Comparison of ENCODE assay signal across 17 mouse cellular contexts in the genomic region with DNA sequence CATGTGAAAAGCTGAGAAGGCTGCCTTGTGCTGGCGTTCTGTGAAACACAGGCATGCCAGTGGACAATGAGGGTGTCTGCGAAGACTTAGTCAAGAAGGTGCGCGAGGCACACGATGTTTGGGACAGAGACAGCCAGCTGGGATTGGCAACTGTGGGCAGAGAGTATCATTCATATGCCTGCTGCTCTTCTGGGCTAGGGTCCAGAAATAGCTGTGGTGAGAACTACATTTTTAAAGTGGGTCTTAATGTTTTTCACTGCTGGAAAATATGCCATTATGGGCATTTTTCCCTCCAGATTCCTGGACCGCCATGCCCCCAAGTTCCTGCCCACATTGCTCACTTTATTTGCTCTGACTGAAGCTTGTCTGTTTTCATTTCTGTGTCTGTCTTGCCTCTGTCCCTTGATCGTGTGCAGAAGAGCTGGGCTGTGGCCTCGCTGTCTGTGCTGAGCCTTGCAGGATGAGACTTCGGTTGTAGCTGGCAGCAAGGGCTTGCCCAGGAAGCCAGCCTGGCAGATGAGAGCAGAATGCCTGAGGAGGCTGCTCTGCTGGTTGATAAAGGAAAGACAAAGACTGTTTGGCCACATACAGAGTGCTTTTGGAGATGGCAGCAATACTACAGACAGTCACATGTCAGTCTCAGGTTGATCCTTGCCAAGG. TPM values are rescaled to one million over a fixed set of nuclear protein-coding genes. Genes with fewer than 3 reads are reported as not detected.
A peak's percentile ranks its signal among the peaks of the same experiment; 100 is the strongest.
DNase-seq lines count a peak whose midpoint lies in the region; ATAC-seq and TF ChIP-seq lines count a peak whose summit lies in the region.
"Had no signal": no experiment of that assay in that cellular context is flagged by ENCODE, and none has a peak within 500 bp of the region (broad histone marks: within the 10 kb centered on the region; RNA-seq: fewer than 3 reads in every experiment).

No protein-coding gene starts in this region.

- no peak for TF ChIP-seq CTCF in heart, postnatal 0 days (IDR thresholded peaks at IDR 0.05; ENCODE audit: low read depth)
- no peak for TF ChIP-seq CTCF in heart, adult 2 months (IDR thresholded peaks at IDR 0.05)
- TF ChIP-seq CTCF in Patski (IDR thresholded peaks at IDR 0.05): no peak

- WGBS in heart, postnatal 0 days: 64% methylated on average over 9 of the region's 9 CpGs
- 59% methylated on average over 9 of the region's 9 CpGs for WGBS in heart, adult 2 months
- WGBS in embryonic facial prominence, embryonic 15.5 days: 52% methylated on average over 9 of the region's 9 CpGs
- 72% methylated on average over 9 of the region's 9 CpGs for WGBS in limb, embryonic 15.5 days

- H3K79me2 ChIP-seq in heart, adult 2 months (replicated peaks; ENCODE audit: control insufficient read depth, insufficient read depth, low read length): no peaks in the 10 kb centered on the region

- H3K9me3 ChIP-seq in heart, postnatal 0 days (replicated peaks; ENCODE audit: control insufficient read depth, low read length): no peaks in the 10 kb centered on the region
- no peaks in the 10 kb centered on the region for H3K9me3 ChIP-seq in embryonic facial prominence, embryonic 15.5 days (replicated peaks)
- H3K9me3 ChIP-seq in limb, embryonic 15.5 days: no peaks in the 10 kb centered on the region
- H3K9me3 ChIP-seq: megakaryocyte, embryonic 14.5 days had no signal

- H3K4me3 ChIP-seq in heart, postnatal 0 days (ENCODE audit: low read depth, low read length): no peak overlapping the region
- H3K4me3 ChIP-seq in heart, adult 2 months: no peak overlapping the region
- H3K4me3 ChIP-seq in embryonic facial prominence, embryonic 15.5 days (replicated peaks): no peak overlapping the region
- H3K4me3 ChIP-seq in limb, embryonic 15.5 days: no peak overlapping the region
- H3K4me3 ChIP-seq: megakaryocyte, embryonic 14.5 days had no signal

- H3K9ac ChIP-seq in heart, postnatal 0 days (replicated peaks; ENCODE audit: low read depth, low read length): no peak overlapping the region
- H3K9ac ChIP-seq in heart, adult 2 months (ENCODE audit: low read depth, low read length): no peak overlapping the region
- no peak overlapping the region for H3K9ac ChIP-seq in embryonic facial prominence, embryonic 15.5 days
- H3K9ac ChIP-seq in limb, embryonic 15.5 days: no peak overlapping the region
- H3K9ac ChIP-seq: lung, embryonic 14.5 days had no signal

- peaks cover 38% of the 10 kb centered on the region for H3K4me1 ChIP-seq in heart, postnatal 0 days (ENCODE audit: control insufficient read depth, insufficient read depth)
- H3K4me1 ChIP-seq in heart, adult 2 months (ENCODE audit: control insufficient read depth, insufficient read depth, low read length): peaks cover 7% of the 10 kb centered on the region; the same call in 1 of the 2 replicates
- 0 out of 2 replicates have a peak, but pooled peaks cover 10% of the 10 kb centered on the region for H3K4me1 ChIP-seq in embryonic facial prominence, embryonic 15.5 days
- H3K4me1 ChIP-seq in limb, embryonic 15.5 days: peaks cover 8% of the 10 kb centered on the region
- H3K4me1 ChIP-seq: megakaryocyte, embryonic 14.5 days had no signal

- CTCF ChIA-PET in Patski (lab: Charles Lee): no interaction called here

- in situ Hi-C loops in Patski (cut with MboI; ENCODE audit: low pct_unique_long_range_greater_than_20kb): loop anchor here (10.0 kb wide), 1 partner anchor 186 kb away; no protein-coding TSS in a partner anchor

- no peak overlapping the region for H3K4me2 ChIP-seq in heart, postnatal 0 days (ENCODE audit: low read depth, low read length)
- no peak overlapping the region for H3K4me2 ChIP-seq in embryonic facial prominence, embryonic 15.5 days (replicated peaks)
- H3K4me2 ChIP-seq in limb, embryonic 15.5 days: no peak overlapping the region
- H3K4me2 ChIP-seq: heart, embryonic 11.5 days; lung, embryonic 14.5 days had no signal

- no peak for TF ChIP-seq POLR2A in heart, adult 2 months (IDR thresholded peaks at IDR 0.05; ENCODE audit: insufficient read depth, low read depth, low read length)

- no peak for DNase-seq in heart, postnatal 0 days (ENCODE audit: low spot score)
- no peak for DNase-seq in heart, adult 2 months
- DNase-seq in Patski (ENCODE audit: low read depth, low spot score): peak; percentile 63
- no peak for DNase-seq in lung, postnatal 4 days
- no peak for DNase-seq in kidney, adult 8-10 months
- DNase-seq in kidney, adult 11 months: no peak
- DNase-seq: cerebellum, adult 2 months; kidney, postnatal 4 days; liver; lung, embryonic 14.5 days; thymus, adult 18-20 months had no signal

- no peaks in the 10 kb centered on the region for H3K36me3 ChIP-seq in heart, postnatal 0 days (replicated peaks; ENCODE audit: control insufficient read depth, insufficient read depth, low read length)
- H3K36me3 ChIP-seq in heart, adult 2 months (ENCODE audit: control insufficient read depth, insufficient read depth, low read length): peaks cover 4% of the 10 kb centered on the region
- H3K36me3 ChIP-seq in embryonic facial prominence, embryonic 15.5 days: no peaks in the 10 kb centered on the region
- no peaks in the 10 kb centered on the region for H3K36me3 ChIP-seq in limb, embryonic 15.5 days

- POLR2A ChIA-PET in Patski (lab: Charles Lee): no interaction called here

- peak overlapping the region; percentile 52; the same call in 1 of the 2 replicates for H3K27ac ChIP-seq in heart, postnatal 0 days (ENCODE audit: low read depth)
- H3K27ac ChIP-seq in heart, adult 2 months: no peak overlapping the region; the same call in 1 of the 2 replicates
- peak overlapping the region; percentile 35 for H3K27ac ChIP-seq in embryonic facial prominence, embryonic 15.5 days (replicated peaks)
- H3K27ac ChIP-seq in limb, embryonic 15.5 days: peak overlapping the region; percentile 62

- no peaks in the 10 kb centered on the region for H3K27me3 ChIP-seq in heart, postnatal 0 days (ENCODE audit: control insufficient read depth, insufficient read depth, low read length)
- no peaks in the 10 kb centered on the region for H3K27me3 ChIP-seq in heart, adult 2 months (ENCODE audit: control insufficient read depth, insufficient read depth, low read length)
- H3K27me3 ChIP-seq in Patski: no peaks in the 10 kb centered on the region
- no peaks in the 10 kb centered on the region for H3K27me3 ChIP-seq in embryonic facial prominence, embryonic 15.5 days
- no peaks in the 10 kb centered on the region for H3K27me3 ChIP-seq in limb, embryonic 15.5 days
- H3K27me3 ChIP-seq: megakaryocyte, embryonic 14.5 days had no signal

- no peak for ATAC-seq in heart, postnatal 0 days (ENCODE audit: insufficient read depth, low read depth)
- peak; percentile 62 for ATAC-seq in Patski
- peak; percentile 57 for ATAC-seq in embryonic facial prominence, embryonic 15.5 days (ENCODE audit: insufficient number of reproducible peaks, low FRiP score, low TSS enrichment, low read depth)
- no peak for ATAC-seq in limb, embryonic 15.5 days (ENCODE audit: insufficient number of reproducible peaks, low FRiP score, low TSS enrichment, low read depth)
- ATAC-seq: intestine, embryonic 16.5 days had no signal

- intact Hi-C loops in heart, adult 2 months (cut with DNase I): loop anchor here (10.0 kb wide), 1 partner anchor 104 kb away; no protein-coding TSS in a partner anchor

- TF ChIP-seq EP300 in heart, postnatal 0 days (IDR thresholded peaks at IDR 0.05; ENCODE audit: low read depth): no peak
- no peak for TF ChIP-seq EP300 in heart, adult 2 months (IDR thresholded peaks at IDR 0.05; ENCODE audit: insufficient read depth, low read depth, low read length)

RNA-seq across cellular contexts. Expression of gene Trabd2b, which starts 42.0 kb away (rescaled TPM):
- 8.5 and 10.5 TPM in 2 replicates for total RNA-seq in heart, postnatal 0 days (2014; rRNA removed; ENCODE audit: low replicate concordance)
- polyA plus RNA-seq in heart, postnatal 0 days (2015; fragmentation: Nextera tagmentation; extraction: Ambion mirVana): 4.2 and 4.5 TPM in 2 replicates
- total RNA-seq in heart, adult 2 months (2021): 10 to 100 TPM; 60.1 to 69.8 TPM
- polyA plus RNA-seq in heart, adult 2 months (2012; rRNA removed): 29.1 and 42.7 TPM in 2 replicates
- polyA plus RNA-seq in Patski (2021): 0.63 TPM
- polyA plus RNA-seq in embryonic facial prominence, embryonic 15.5 days (2015; fragmentation: Nextera tagmentation; extraction: Ambion mirVana): 2.2 and 2.7 TPM in 2 replicates
- polyA plus RNA-seq in limb, embryonic 15.5 days (2015; fragmentation: Nextera tagmentation; extraction: Ambion mirVana): 2.7 and 3.1 TPM in 2 replicates
- total RNA-seq: CH12.LX had no signal

Comparison
In these comparisons a context has a peak if more than half of its experiments do, and no peak if none do; other contexts are left out.
1. ATAC-seq: peak in Patski (single experiment) and embryonic facial prominence, embryonic 15.5 days (single experiment); none in heart, postnatal 0 days (single experiment) and limb, embryonic 15.5 days (single experiment).